Mouse (Mus musculus): ENCODE data around the gene Gm5129. TPM values are rescaled to one million over a fixed set of nuclear protein-coding genes. Genes with fewer than 3 reads are reported as not detected.

Gene Gm5129
- polyA plus RNA-seq (2014; fragmentation: Illumina TruSeq; extraction: RNeasy Lipid Tissue Mini Kit (QIAGEN cat#74804); ENCODE audit: low read depth, low replicate concordance) = not detected

GRCm38 (mm10) chr5:29735557-29736061 is at the start of gene Gm5129, which contains the start of gene Dnajb6:
Gm5129 (minus strand) TSS chr5:29735936.
Dnajb6 (plus strand) TSS chr5:29735688.

Other genes with a start within 250 kb of the Gm5129 start
- 72.1 TPM for gene Ube3c, start 166.7 kb downstream of the Gm5129 start, polyA plus RNA-seq (2014; fragmentation: Illumina TruSeq; extraction: RNeasy Lipid Tissue Mini Kit (QIAGEN cat#74804); ENCODE audit: low read depth, low replicate concordance)
- 434 TPM for gene Dnajb6, start 248 bp downstream of the Gm5129 start, polyA plus RNA-seq (2014; fragmentation: Illumina TruSeq; extraction: RNeasy Lipid Tissue Mini Kit (QIAGEN cat#74804); ENCODE audit: low read depth, low replicate concordance)

Measured in adrenal gland, adult 10 weeks (tissue).